Mouse (Mus musculus): Measurements from ENCODE around the gene Suv39h2.

DNA sequence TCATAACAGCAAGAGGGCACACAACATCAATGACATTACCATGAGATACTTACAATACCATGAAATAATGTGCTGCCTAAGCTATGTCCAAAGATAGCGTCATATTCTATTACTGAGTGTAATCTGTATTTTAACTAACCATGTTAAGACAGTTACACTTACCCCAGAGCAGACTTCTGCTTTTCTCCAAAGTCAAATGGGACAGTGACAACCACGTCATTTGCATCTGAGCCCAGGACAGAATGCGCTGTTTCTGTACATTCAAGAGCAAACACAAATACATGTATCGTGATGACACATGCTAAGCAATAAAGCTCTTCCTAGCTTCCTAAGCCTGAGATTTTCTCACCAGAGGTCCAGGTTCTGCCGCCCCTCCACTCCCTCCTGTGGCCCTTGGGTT is 26.1 kb upstream of the Suv39h2 start:
- TF ChIP-seq CTCF (IDR thresholded peaks at IDR 0.05; ENCODE audit: borderline replicate concordance, insufficient read depth, low read depth, low read length) (no peak), POLR2A (IDR thresholded peaks at IDR 0.05; ENCODE audit: borderline replicate concordance, insufficient read depth, low read length) (no peak)
